Mouse (Mus musculus) 416B (cell line): ENCODE data around the gene Sstr4.
A peak's percentile ranks its signal among the peaks of the same experiment; 100 is the strongest.

ENCODE experiments used
- DNase-seq: peaks from one replicate; pipeline ENCODE4 v3.0.0; 2011; ENCODE audit warnings: low read depth

Gene Sstr4

DNA sequence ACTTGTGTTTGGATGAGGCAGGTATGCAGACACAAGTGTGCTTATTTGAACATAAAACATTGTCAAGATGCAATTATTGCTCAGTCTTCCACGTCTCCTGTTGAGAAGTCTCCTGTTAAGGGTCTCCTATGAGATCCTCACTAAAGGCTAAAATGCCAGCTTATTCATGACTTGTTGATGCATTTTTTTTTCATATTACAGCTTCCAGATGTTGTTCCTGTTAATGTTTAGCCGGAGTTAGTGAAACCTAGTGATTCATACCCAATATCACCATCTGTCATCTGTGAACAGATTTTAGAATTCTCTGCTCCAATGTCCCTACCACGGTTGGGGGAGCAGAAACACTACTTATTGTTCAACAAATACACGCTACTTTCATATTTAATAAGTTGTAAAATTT, 35.8 kb downstream of the Sstr4 start:
- no peak for DNase-seq

DNA sequence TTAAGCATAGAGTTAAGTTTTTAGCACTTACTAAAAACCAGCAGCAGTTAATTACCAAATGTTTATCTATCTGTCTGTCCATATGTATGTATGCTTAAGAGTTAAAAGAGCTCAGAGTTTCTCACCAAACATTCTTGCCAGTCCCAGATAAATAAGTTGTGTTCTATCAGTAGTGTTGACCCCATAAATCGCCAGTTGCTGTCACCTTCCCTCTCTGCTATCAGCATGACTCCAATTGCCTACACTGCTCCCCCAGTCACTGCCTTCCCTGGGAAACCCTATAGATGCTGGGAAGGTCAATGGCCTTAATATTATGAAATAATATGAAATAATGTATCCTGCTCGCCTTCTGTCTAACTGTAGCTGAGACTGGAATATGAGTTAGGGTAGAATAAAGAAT, 37.2 kb downstream of the Sstr4 start:
- DNase-seq = no peak

DNA sequence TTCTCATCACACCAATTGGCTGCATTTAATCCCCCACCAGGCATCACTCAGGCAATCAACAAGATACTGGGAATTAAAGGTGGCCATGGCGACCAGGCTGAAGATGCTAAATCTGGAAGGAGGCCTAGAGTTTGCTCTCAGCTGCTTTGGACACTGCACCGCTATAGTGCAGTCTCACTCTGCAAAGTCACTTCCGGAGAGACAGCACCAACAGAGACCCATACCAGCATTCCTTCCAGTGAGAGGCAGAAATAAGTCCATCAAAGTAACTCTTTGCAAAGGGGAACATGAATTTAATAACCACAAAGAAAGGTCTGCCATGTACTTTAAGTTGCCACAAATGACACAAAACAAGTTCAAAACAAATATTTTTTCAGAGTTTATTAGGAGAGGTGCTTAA, 41.1 kb downstream of the Sstr4 start:
- no peak for DNase-seq

DNA sequence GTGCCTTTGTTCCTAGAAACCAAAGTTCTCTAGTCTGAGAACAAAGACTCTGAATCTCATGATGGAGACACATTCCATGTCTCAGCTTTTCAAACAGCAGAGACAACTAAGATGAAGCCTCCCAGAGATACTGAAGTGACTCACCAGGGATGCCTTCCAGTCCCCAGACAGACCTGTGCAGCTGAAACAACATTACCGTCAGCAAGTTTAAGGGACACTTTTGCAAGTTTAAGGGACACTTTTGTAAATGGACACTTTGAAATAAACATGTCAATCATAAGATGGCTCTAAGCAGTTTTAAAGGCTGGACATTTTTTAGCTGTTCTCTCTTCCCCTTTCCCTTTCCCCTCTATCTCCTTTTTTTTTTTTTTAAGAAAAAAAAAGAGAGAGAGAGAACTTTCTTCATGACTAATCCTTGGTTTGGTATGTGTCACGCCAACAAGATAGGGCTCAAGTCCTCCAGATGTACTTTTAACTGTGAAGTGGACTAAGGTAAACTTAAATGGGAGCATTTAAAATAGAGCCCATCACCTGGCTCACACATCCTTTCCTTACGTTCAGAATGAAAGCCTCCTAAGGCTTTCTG, 44.6 kb downstream of the Sstr4 start:
- peak; percentile 58 for DNase-seq

DNA sequence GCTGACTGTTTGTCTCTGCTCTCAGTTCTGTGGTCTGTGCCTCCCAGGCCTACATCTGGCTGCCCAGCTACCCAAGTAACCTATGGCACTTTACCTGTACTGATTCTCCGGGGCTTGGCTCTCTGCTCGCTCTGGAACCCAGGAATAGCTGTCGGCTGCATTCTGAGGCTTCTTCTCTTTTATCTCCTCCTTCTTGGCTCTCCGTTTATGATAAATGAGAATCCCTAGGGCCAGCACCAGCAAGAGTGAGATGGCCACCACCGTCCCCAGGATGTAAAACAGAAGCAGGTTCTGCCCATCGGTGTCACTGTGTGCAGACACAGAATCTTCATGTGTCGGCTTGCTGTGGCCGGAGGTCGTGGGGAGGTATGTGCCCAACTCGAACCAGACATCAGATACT, 46.3 kb downstream of the Sstr4 start:
- no peak for DNase-seq

DNA sequence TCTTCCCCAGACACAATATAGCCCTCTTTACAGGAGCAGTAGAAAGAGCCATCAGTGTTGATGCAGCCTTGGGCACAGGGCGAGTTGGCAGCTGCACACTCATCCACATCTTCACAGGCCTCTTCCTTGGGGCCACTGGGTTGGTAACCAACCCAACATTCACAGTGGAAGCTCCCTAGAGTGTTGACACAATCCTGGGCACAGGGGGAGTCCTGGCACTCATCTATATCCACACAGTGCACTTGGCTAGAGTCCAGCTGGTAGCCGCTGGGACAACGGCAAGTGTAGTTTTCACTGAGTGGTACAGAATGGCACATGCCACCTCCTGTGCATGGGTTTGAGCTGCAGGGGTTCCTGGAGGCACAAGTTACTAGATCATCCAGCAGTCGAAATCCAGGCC, 47.0 kb downstream of the Sstr4 start:
- peak; percentile 21 for DNase-seq

DNA sequence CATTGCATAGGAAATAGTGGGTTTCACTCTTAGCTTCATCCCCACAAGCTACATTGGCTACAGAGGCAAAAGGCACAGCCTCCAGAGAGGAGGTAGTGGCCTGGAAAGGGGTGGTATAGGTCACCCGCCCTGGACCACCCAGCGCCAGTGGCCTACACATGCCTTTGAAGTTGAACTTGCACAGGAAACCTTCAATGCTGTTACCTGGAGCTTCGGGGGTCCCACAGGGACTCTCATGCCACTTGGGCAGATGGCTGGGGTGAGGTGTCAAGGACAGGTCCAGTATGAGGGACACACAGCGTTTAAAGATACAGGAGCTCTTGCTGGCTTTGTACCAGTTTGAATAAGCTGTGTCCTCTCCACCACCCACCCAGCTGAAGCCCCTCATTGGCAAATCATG, 47.6 kb downstream of the Sstr4 start:
- no peak for DNase-seq

DNA sequence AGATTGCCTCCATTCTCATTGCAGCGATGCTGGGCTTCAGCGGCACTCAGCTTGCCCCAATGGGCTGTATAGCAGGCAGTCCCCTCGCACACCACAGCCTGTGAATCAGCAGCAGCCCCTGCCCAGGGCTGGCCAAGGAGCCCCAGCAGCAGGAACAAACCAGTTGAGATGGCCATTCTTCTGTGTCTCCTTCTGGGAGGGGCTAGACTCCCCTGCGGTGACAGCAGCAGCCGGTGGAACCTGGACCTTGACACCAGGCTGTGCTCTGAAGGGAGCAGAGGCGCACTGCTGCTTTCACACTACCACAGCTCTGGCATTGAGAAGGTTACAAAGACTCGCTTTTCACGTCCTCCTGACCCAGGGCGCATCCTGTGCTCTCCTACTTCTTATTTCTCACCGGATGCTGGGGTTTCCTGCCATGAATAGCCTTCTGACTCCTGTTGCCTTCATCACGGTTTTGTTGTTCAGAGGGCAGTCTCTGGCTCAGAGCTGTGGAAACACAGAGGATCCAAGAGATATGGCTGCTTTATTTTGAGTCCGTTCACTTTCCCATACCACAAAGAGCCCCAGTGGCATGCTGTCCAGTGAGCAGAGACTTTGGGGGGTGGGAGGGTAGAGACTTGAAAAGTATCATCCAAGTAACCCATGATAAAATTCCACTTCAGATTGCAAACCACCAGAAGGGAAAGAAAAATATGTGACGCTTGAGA, 48.3 kb downstream of the Sstr4 start, which contains the start of gene Cd93:
Cd93 (minus strand) TSS at position 315 of the 710 bp plus-strand sequence.
- DNase-seq = peak; percentile 94

DNA sequence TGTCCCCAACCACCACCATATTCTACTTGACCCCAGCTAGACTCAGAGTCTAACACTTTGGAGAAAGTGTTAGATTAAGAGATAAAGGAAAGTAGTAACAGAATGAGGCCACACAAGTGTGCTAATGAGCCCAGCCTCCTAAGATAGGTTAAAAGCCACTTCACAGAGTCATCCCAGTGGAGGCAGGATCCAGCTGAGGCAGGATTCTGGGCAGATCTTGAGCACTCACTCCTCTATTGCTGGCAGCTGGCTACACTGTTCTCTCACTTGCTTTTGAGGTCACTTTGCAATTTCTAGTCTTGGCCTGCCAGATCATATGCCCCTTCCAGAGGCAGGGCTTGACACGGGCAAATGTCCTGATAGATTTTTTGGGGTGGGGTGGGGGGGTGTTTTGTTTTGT, 49.3 kb downstream of the Sstr4 start:
- peak; percentile 20 for DNase-seq

DNA sequence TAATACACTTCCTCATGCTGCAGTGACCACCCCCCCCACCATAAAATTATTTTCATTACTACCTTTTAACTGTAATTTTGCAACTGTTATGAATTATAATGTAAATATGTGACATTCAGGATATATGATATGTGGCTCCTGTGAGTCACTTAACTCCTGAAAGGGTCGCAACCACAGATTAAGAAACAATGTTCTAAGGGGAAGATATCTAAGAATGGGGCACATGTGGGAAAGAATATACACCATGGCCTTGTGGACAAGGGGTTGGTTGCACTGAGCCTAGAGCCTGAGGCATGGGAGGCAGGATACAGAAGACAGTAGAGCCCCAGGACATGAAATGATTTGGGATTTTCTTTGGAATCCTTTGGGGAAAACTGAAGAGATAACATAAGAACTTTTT, 50.5 kb downstream of the Sstr4 start:
- peak; percentile 80 for DNase-seq
